Mouse (Mus musculus) thymus, adult 2 months (tissue): ENCODE data around the gene Pacrg. TPM values are rescaled to one million over a fixed set of nuclear protein-coding genes. Genes with fewer than 3 reads are reported as not detected.

Source experiments
- DNase-seq: peaks from one replicate; pipeline ENCODE4 v3.0.0; 2021
- H3K27ac ChIP-seq: fragments of 200-500 bp; 2 replicates; pipeline ENCODE4 v1.5.1; 2012; ENCODE audit warnings: low read length, control low read depth; ENCODE audit not compliant: control insufficient read depth, insufficient read depth
- H3K27me3 ChIP-seq: fragments of 200-500 bp; 2 replicates; pipeline ENCODE4 v1.6.1; 2012; ENCODE audit warnings: mild to moderate bottlenecking, low read length, moderate library complexity, mixed read lengths; ENCODE audit not compliant: control insufficient read depth, insufficient read depth
- H3K36me3 ChIP-seq: fragments of 200-500 bp; 2 replicates; pipeline ENCODE4 v1.6.1; 2012; ENCODE audit warnings: mild to moderate bottlenecking, low read length, moderate library complexity; ENCODE audit not compliant: control insufficient read depth, insufficient read depth
- H3K4me1 ChIP-seq: fragments of 200-500 bp; replicated peaks from 2 replicates; pipeline ENCODE4 v1.6.1; 2012; ENCODE audit warnings: low read length; ENCODE audit not compliant: control insufficient read depth, insufficient read depth
- H3K4me3 ChIP-seq: fragments of 200-500 bp; 2 replicates; pipeline ENCODE4 v1.5.1; 2012; ENCODE audit warnings: mild to moderate bottlenecking, low read length, control low read depth, moderate library complexity; ENCODE audit not compliant: control insufficient read depth, insufficient read depth
- CTCF ChIP-seq: fragments of 200-500 bp; IDR thresholded peaks from 2 replicates; pipeline ENCODE4 v1.5.1; 2012; ENCODE audit warnings: mild to moderate bottlenecking, control low read depth, low read length, moderate library complexity, borderline replicate concordance; ENCODE audit not compliant: control insufficient read depth, poor library complexity, insufficient read depth; ENCODE audit errors: extremely low read depth
- POLR2A ChIP-seq: fragments of 200-500 bp; IDR thresholded peaks from 2 replicates; pipeline ENCODE4 v1.6.1; 2012; ENCODE audit warnings: mild to moderate bottlenecking, low read length, control low read depth, moderate library complexity; ENCODE audit not compliant: control insufficient read depth, poor library complexity, insufficient read depth; ENCODE audit errors: extremely low read depth
- WGBS: fragments of 180-500 bp; shearing (Covaris S2); methylation state at CpG from one replicate; pipeline ENCODE4 v1.1.7; 2018; 5-methylcytosine and 5-hydroxymethylcytosine counted together
- polyA plus RNA-seq: library from polyadenylated mRNA; depleted of rRNA; stranded (reverse); fragments of >200 nt; gene quantifications from 2 replicates; pipeline ENCODE4 v1.2.3, GENCODE M21; 2012

The Pacrg gene
- polyA plus RNA-seq, 1 experiment: 0.34 TPM

DNA sequence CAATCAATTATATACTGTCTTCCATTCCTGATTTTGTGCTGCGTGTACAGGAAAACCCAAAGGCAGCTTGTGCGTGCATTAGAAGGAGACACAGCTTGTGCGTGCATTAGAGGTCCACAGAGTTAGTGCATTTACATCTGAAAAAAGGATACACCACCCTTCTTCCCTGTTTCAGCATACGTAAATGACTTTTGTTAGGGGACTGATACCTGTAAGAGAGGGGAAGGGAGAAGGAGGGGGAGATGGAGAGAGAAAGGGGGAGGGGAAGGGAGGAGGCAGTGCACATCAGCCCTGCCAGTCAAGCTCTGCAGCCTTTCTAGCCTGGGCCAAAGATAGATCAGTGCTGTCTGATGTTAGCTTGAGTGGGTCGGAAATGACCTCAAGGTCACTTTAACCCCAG is 164.6 kb downstream of the Pacrg start:
- 88% methylated on average over 5 of the region's 5 CpGs for WGBS
- Histone ChIP-seq H3K27ac (no peak overlapping the region), H3K27me3 (no peaks in the 10 kb centered on the region), H3K4me3 (no peak overlapping the region), H3K4me1 (no peaks in the 10 kb centered on the region), H3K36me3 (no peaks in the 10 kb centered on the region)
- TF ChIP-seq POLR2A: no peak
- no peak for DNase-seq

DNA sequence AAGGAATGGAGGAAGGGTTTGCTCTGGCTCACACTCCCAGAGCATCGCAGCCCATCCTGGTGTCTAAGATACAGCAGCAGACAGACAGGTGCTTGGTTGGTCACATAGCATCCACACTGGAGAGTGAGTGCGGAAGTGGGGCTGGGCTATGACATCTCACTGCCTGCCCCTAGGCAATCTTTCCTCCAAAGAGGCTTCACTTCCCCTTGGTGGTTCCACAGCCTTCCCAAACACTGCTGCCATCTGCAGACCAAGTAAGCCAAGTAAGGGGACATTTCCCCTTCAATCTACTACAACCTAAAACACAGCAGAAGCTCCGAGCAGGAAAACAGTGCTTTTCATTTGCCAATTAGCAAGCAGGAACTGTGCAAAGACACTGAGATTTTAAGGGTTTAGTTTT is 165.1 kb downstream of the Pacrg start:
- TF ChIP-seq CTCF (no peak), POLR2A (no peak)
- H3K4me3 ChIP-seq: no peak overlapping the region
- no peaks in the 10 kb centered on the region for H3K4me1 ChIP-seq
- no peaks in the 10 kb centered on the region for H3K27me3 ChIP-seq
- no peak overlapping the region for H3K27ac ChIP-seq
- 67% methylated on average over 3 of the region's 3 CpGs for WGBS
- DNase-seq: no peak
- no peaks in the 10 kb centered on the region for H3K36me3 ChIP-seq

DNA sequence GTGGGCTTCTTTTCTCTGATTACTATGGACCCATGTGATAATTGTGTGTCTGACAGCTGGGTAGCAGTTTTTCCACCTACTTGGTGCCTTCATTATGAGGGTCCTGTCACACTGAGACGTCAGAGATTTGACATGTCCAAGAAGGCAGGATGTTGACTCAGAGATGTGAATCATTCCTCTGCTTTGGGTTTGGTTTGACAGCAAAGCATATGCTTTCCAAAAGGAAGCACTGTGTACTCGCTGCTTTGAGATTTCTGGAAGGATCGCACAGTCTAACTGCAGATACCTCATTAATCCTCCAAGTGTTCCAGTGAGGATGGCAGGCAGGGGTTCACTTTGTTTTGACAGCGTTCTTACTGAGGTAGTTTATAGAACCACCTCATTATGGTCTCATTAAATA is 178.8 kb downstream of the Pacrg start:
- no peak for TF ChIP-seq POLR2A
- TF ChIP-seq CTCF: no peak
- H3K27me3 ChIP-seq: no peaks in the 10 kb centered on the region
- DNase-seq: no peak
- no peak overlapping the region for H3K27ac ChIP-seq
- 87% methylated on average over 4 of the region's 4 CpGs for WGBS
- no peaks in the 10 kb centered on the region for H3K36me3 ChIP-seq
- no peak overlapping the region for H3K4me3 ChIP-seq
- H3K4me1 ChIP-seq: no peaks in the 10 kb centered on the region

DNA sequence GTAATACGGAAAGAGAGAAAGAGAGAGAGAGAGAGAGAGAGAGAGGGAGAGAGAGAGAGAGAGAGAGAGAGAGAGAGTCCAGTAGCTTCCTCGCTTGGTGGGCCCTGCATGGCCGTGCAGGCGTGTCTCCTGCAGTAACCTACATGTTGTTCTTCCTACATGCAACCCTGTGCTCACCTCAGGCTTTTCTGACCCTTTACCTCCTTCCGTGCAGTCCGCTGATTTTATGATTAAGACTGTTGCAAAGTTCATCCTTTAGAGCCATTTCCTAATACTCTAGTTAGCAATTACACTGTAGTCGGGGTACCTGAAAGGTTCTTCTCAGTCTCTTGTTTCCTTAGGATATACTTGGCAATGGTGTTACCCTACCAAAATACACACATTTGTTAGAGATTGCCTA is 196.5 kb downstream of the Pacrg start:
- no peak for DNase-seq
- H3K4me3 ChIP-seq: no peak overlapping the region
- H3K27ac ChIP-seq: no peak overlapping the region
- no peaks in the 10 kb centered on the region for H3K36me3 ChIP-seq
- WGBS: 91% methylated on average over 7 of the region's 7 CpGs
- H3K4me1 ChIP-seq: no peaks in the 10 kb centered on the region
- no peak for TF ChIP-seq CTCF
- no peak for TF ChIP-seq POLR2A
- no peaks in the 10 kb centered on the region for H3K27me3 ChIP-seq

DNA sequence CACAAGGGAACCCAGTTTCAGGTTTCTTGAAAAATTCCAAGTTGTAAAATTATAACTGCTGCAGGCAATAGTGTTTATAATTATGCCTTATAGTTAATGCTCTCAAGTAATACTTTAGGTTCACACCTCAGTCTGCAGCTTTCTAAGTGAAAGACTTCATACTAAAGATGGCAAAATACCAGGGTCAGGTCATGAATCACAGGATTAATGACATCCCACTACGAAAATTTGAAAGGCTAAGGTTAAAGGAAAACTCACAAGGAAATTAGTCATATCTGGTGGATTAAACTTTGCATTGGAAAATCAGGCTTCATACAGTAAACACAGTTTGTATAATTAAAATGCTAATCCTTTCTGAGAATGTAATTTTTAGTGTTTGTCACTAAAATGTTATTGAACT is 200.3 kb downstream of the Pacrg start:
- Histone ChIP-seq H3K4me3 (no peak overlapping the region), H3K27me3 (no peaks in the 10 kb centered on the region), H3K36me3 (no peaks in the 10 kb centered on the region), H3K27ac (no peak overlapping the region), H3K4me1 (no peaks in the 10 kb centered on the region)
- 65% methylated on average over 1 of the region's 1 CpGs for WGBS
- no peak for DNase-seq
- TF ChIP-seq POLR2A (no peak), CTCF (no peak)

DNA sequence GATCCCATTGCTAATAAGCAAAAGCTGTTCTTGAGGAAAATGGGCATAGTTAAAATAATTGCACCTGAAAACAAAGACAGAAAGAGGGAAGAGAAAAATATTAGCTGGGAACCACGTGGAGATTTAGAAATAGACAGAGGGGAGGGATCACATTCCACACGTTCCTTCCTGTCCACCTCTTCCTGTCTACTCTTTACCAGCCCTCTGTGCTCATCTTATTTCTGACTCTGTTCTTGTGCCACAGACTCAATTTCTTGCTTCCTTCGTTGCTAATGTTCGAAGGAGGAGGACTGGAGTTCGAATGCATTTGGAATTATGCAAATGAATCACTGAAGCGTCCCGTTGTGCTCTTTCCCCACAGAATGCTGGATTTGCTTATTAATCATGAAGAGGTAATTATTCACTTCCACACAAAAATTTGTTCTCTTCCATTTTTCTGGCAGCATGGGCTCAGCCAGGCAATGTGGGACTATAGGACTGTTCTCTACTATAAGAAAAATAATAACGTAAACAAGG is 204.1 kb downstream of the Pacrg start:
- 81% methylated on average over 8 of the region's 8 CpGs for WGBS
- no peaks in the 10 kb centered on the region for H3K4me1 ChIP-seq
- no peaks in the 10 kb centered on the region for H3K27me3 ChIP-seq
- H3K4me3 ChIP-seq: no peak overlapping the region
- TF ChIP-seq POLR2A (no peak), CTCF (no peak)
- no peak overlapping the region for H3K27ac ChIP-seq
- no peak for DNase-seq
- no peaks in the 10 kb centered on the region for H3K36me3 ChIP-seq

DNA sequence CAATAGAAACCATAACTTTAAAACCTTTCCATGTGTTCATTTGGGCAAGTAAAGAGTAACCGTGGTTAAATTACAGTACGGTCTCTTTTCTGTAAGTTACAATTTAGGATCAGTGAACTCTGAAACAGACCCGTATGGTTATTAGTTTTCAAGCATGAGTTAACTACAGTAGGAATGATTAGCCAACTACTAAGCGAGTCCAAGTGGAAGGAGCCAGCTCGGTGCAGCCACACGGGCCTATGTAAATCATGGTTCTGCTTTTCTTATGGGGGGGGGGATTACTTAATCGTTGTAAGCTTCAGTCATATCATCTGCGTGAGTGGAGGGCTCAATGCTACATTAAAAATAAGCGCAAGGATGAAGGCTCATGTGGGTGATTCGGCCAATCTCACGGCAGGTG is 204.6 kb downstream of the Pacrg start:
- TF ChIP-seq CTCF: no peak
- no peak for TF ChIP-seq POLR2A
- DNase-seq: no peak
- 96% methylated on average over 11 of the region's 11 CpGs for WGBS
- Histone ChIP-seq H3K4me1 (no peaks in the 10 kb centered on the region), H3K4me3 (no peak overlapping the region), H3K27ac (no peak overlapping the region), H3K36me3 (no peaks in the 10 kb centered on the region), H3K27me3 (no peaks in the 10 kb centered on the region)
